Mouse (Mus musculus) olfactory bulb, adult 2 months (tissue): ENCODE measurements at regions not wholly inside any gene's neighbourhood (a gene's known extent, or its start where the extent isn't known, plus 50 kb on each side); places are given as distances from the start of the nearest gene placed in this dataset.

Experiments used
- H3K27ac ChIP-seq: fragments of 200-500 bp; 2 replicates; pipeline ENCODE4 v1.5.1; 2012; ENCODE audit warnings: low read depth, low read length; ENCODE audit not compliant: insufficient read depth
- H3K4me1 ChIP-seq: fragments of 200-500 bp; 2 replicates; pipeline ENCODE4 v1.6.1; 2012; ENCODE audit warnings: low read length; ENCODE audit not compliant: control insufficient read depth, insufficient read depth
- H3K4me3 ChIP-seq: fragments of 200-500 bp; 2 replicates; pipeline ENCODE4 v1.5.1; 2012; ENCODE audit warnings: mild to moderate bottlenecking, low read depth, low read length, moderate library complexity; ENCODE audit not compliant: insufficient read depth
- CTCF ChIP-seq: fragments of 200-500 bp; IDR thresholded peaks from 2 replicates; pipeline ENCODE4 v1.5.1; 2012; ENCODE audit warnings: low read depth, mild to moderate bottlenecking, low read length, moderate library complexity; ENCODE audit not compliant: insufficient read depth
- POLR2A ChIP-seq: fragments of 200-500 bp; IDR thresholded peaks from 2 replicates; pipeline ENCODE4 v1.6.1; 2012; ENCODE audit warnings: mild to moderate bottlenecking, low read depth, low read length, moderate library complexity; ENCODE audit not compliant: insufficient read depth
- WGBS: fragments of 180-500 bp; shearing (Covaris S2); methylation state at CpG from one replicate; pipeline ENCODE4 v1.1.7; 2018; 5-methylcytosine and 5-hydroxymethylcytosine counted together

DNA sequence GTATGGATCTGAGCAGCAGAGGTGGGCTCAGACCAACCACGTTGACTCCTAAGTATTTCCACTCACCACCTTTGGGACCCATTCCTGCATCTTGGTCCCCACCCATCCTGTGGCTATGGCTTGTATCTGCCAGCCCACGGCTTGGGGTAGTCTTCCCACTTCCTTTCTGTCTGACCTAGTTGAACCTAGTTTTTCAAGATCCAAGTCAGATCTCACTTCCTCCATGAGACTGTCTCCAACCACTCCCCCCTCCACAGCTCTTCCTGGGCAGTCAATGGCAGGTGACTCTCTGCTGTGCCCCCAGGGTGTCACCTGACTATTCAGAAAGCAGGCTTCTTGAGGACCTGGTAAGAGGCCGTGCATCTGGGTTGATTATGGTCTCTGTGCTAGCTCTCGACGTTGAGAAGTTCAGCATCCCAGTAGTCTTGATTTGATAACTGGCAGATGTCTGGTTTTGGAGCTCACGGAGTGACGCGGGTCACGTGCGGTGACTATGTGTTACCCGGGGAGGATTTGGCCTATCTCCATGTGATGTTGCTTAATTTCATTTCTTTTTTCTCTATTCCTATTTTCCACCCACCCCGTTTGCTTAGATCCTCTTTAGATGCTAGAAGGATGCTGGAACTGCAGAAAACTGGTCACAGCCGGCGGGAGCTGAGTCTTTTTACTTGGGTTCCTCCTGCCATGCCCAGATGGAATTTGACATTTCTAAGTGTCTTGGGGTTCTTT is 147.5 kb upstream of the Mrps10 start:
- WGBS: 95% methylated on average over 14 of the region's 14 CpGs
- Histone ChIP-seq H3K4me1 (peaks cover 13% of the 10 kb centered on the region), H3K4me3 (no peak overlapping the region), H3K27ac (no peak overlapping the region)
- TF ChIP-seq POLR2A: no peak
- TF ChIP-seq CTCF: no peak

DNA sequence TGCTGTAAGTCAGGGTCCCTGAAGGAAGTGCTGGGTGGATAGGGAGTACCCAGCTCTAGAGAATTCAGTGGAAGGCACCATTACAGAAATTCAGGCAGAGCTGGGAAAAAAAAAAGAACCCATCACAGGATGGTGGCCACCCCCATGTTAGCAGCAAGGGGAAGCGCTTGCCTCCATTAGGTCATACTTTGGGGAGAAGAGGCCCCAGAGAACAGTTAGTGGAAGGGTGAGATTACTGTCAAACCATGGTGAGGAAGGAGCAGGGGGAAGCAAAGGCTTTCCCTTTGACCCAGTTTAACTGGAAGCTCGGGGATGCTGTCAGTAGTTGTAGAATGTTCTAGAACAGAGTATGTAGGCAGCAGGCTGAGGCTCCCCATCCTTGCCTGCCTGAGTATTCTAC is 148.8 kb upstream of the Mrps10 start:
- Histone ChIP-seq H3K4me3 (no peak overlapping the region), H3K27ac (no peak overlapping the region), H3K4me1 (peaks cover 4% of the 10 kb centered on the region; the same call in 1 of the 2 replicates)
- WGBS: 63% methylated on average over 2 of the region's 2 CpGs
- no peak for TF ChIP-seq POLR2A
- TF ChIP-seq CTCF: no peak

DNA sequence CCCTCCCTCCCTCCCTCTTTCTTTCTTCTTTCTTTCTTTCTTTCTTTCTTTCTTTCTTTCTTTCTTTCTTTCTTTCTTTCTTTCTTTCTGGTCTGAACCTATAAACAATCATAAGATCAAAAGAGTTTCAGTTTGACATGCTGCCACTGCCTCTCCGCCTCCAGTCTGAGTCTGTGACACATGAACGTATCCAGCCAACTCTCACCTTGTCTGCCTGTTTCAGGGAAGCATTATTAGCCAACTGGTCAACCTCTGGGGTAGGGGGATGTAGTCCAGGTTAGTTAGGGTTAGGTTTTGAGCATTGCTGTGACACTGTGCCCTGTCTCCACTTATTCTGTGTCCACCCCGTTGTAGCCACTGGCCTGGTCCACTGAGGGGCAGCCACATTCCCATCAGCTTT is 152.2 kb upstream of the Mrps10 start:
- WGBS: 94% methylated on average over 3 of the region's 3 CpGs
- H3K27ac ChIP-seq: no peak overlapping the region
- TF ChIP-seq CTCF (no peak), POLR2A (no peak)

DNA sequence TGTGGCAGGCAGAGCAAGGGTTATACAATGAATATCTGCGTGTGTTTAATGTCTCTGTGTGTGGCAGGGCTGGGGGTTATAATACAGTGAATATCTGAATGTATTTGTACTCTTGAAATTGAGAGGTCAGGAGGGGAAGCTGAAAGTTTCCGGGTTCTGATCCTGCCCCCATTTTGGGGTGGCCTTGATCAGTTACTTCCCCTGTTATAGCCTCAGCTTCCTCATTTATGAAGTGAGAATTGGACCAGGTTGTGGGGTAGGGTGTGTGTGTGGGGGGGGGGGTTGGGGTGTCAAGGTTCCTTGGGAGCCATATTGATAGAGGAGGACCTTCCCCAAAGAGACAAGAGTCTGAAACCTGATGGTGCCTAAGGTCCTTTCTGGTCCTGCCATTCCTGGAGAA is 152.8 kb upstream of the Mrps10 start:
- Histone ChIP-seq H3K27ac (no peak overlapping the region), H3K4me1 (peaks cover 8% of the 10 kb centered on the region; the same call in 1 of the 2 replicates), H3K4me3 (no peak overlapping the region)
- TF ChIP-seq CTCF: no peak
- no peak for TF ChIP-seq POLR2A
- WGBS: 93% methylated on average over 2 of the region's 2 CpGs

More for the DNA sequence above, 152.2 kb upstream of the Mrps10 start:
- H3K4me1 ChIP-seq: peaks cover 8% of the 10 kb centered on the region; the same call in 1 of the 2 replicates
- H3K4me3 ChIP-seq: no peak overlapping the region

DNA sequence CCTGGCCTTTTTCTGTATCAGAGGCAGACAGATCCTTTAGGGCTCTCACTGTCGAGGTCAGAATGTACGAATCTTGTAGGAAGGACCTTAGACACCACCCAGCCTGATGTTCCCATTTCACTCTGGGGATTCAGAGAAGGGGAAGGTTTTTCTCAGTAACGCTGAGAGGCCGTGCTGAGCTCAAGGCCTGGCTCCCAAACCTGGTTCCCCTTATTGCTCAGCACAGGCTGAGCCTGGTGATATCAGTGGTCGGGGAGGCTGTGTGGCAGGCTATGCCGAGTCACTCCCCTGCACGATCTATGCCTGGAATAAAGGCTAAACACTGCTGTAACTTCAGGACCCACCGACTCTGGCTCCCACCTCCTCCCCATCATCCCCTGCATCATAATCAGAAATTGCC is 154.6 kb upstream of the Mrps10 start:
- H3K4me3 ChIP-seq: no peak overlapping the region
- 90% methylated on average over 8 of the region's 8 CpGs for WGBS
- no peak for TF ChIP-seq POLR2A
- TF ChIP-seq CTCF: no peak
- peaks cover 8% of the 10 kb centered on the region; the same call in 1 of the 2 replicates for H3K4me1 ChIP-seq
- H3K27ac ChIP-seq: no peak overlapping the region

- no peak overlapping the region for H3K27ac ChIP-seq
- H3K4me1 ChIP-seq: peaks cover 12% of the 10 kb centered on the region
- WGBS: 83% methylated on average over 22 of the region's 22 CpGs
- no peak for TF ChIP-seq CTCF
- no peak for TF ChIP-seq POLR2A
- no peak overlapping the region for H3K4me3 ChIP-seq
These were observed 158.1 kb upstream of the Mrps10 start for GRCm38 (mm10) chr17:47210441-47211196.

- 91% methylated on average over 16 of the region's 16 CpGs for WGBS
- H3K27ac ChIP-seq: no peak overlapping the region
- TF ChIP-seq POLR2A (no peak), CTCF (no peak)
- no peak overlapping the region for H3K4me3 ChIP-seq
- H3K4me1 ChIP-seq: peaks cover 17% of the 10 kb centered on the region
These were observed 159.7 kb upstream of the Mrps10 start for GRCm38 (mm10) chr17:47208886-47209585.

GRCm38 (mm10) chr17:47207471-47207870 is 161.2 kb upstream of the Mrps10 start:
- Histone ChIP-seq H3K27ac (no peak overlapping the region), H3K4me3 (no peak overlapping the region), H3K4me1 (peaks cover 26% of the 10 kb centered on the region)
- WGBS: over 99% methylated on average over 4 of the region's 4 CpGs
- TF ChIP-seq POLR2A (no peak), CTCF (no peak)

GRCm38 (mm10) chr17:47204470-47205162 is 164.1 kb upstream of the Mrps10 start:
- TF ChIP-seq POLR2A: no peak
- no peak for TF ChIP-seq CTCF
- Histone ChIP-seq H3K4me1 (peaks cover 29% of the 10 kb centered on the region), H3K27ac (no peak overlapping the region), H3K4me3 (no peak overlapping the region)
- WGBS: 70% methylated on average over 7 of the region's 7 CpGs
